Mouse (Mus musculus) liver, postnatal 0 days (tissue): ENCODE measurements around the gene H2-Oa.

ENCODE experiments used
- CTCF ChIP-seq: sonication (generic); IDR thresholded peaks from 2 replicates; pipeline ENCODE4 v1.5.1; 2016; ENCODE audit warnings: antibody characterized with exemption, low read depth
- EP300 ChIP-seq: IDR thresholded peaks from 2 replicates; pipeline ENCODE4 v1.6.1; 2016; ENCODE audit warnings: antibody characterized with exemption, low read depth, mild to moderate bottlenecking

DNA sequence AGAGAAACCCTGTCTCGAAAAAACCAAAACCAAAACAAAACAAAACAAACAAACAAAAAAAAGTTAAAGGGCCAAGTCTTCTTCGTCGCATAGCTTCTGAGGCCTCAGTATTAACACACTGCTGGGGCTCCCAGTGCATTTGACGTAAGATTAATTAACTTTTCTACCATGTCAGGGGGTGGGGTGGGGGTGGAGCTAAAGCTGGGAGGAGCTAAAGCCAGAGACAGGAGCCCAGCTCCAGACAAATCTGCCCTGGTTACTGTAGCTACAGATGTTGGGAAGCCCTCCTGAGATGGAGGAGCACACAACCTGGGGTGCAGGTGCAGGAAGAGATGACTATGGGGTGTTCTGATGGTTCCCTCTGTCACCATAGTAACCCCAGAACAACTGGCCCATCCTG lies 14.0 kb upstream of the H2-Oa start:
- TF ChIP-seq CTCF, result no peak
- no peak for TF ChIP-seq EP300
